Mouse (Mus musculus): ENCODE data around the gene Shroom1.

Shroom1 gene

DNA sequence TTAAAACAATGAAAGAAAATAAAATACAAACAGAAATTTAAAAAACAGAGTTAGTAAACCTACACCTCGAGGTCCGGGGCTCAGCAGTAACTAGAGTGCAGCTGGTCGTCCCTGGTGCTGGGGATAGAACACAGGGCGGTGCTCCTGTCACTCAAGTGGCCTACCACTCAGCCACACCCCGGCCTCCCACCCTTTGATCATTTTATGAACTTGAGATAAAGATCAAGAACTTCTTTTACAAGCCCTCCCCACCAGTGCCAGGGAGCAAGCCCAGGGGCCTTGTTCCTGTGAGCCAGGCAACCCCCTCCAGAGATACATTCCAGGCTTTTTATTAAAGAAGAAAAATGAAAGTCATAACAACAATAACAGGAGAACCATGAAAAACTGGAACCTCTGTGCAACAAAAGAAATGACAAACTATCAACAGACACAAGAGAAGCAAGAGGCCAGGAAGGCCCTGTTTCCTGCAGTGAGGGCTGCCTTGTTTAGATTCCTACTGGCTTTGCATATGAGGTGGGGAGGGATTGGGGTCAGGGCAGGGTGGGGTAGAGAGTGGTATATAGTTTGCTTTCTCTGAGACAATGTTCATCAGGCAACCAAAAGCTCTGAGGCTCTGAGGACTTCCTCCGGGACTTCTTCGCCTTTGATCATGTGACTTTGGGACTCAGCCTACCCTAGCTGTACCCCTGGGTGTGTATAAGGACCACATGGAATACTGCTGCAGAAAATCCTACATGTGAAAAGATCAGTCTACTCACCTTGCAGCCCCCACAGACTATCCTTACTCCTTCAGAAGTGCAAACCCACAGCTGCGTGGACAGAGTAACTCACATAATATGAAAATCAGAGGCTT, 60.0 kb downstream of the Shroom1 start:
- peak in 1 of 2 experiments; percentile 24 for DNase-seq
